Mouse (Mus musculus): Measurements from ENCODE around the gene Dbndd1. TPM values are rescaled to one million over a fixed set of nuclear protein-coding genes. Genes with fewer than 3 reads are reported as not detected.

Dbndd1 gene
- polyA plus RNA-seq, 1 experiment from 2014 or later: 4.9 TPM

GRCm38 (mm10) chr8:123503801-123504467 lies 11.3 kb downstream of the Dbndd1 start:
- ATAC-seq (replicated peaks; ENCODE audit: low FRiP score, low TSS enrichment, low read depth) (no peak), DNase-seq (ENCODE audit: low spot score) (no peak)
- peaks cover 91% of the 10 kb centered on the region for H3K36me3 ChIP-seq (ENCODE audit: control insufficient read depth, insufficient read depth, low read length)
- H3K4me1 ChIP-seq (replicated peaks; ENCODE audit: control insufficient read depth, insufficient read depth, low read length): no peaks in the 10 kb centered on the region
- H3K27ac ChIP-seq (ENCODE audit: low read depth): no peak overlapping the region
- 97% methylated on average over 6 of the region's 6 CpGs for WGBS
- no peak overlapping the region for H3K9ac ChIP-seq (ENCODE audit: low read length)
- peaks cover 5% of the 10 kb centered on the region; the same call in 1 of the 2 replicates for H3K9me3 ChIP-seq (ENCODE audit: control insufficient read depth, low read length)
- no peak overlapping the region for H3K4me3 ChIP-seq (ENCODE audit: low read depth, low read length)
- no peaks in the 10 kb centered on the region for H3K27me3 ChIP-seq (replicated peaks; ENCODE audit: control insufficient read depth, insufficient read depth, low read length)
- H3K4me2 ChIP-seq (ENCODE audit: low read length): no peak overlapping the region

- Histone ChIP-seq H3K9me3 (ENCODE audit: control insufficient read depth, low read length) (peaks cover 5% of the 10 kb centered on the region; the same call in 1 of the 2 replicates), H3K36me3 (ENCODE audit: control insufficient read depth, insufficient read depth, low read length) (peaks cover 95% of the 10 kb centered on the region), H3K4me3 (ENCODE audit: low read depth, low read length) (no peak overlapping the region), H3K9ac (ENCODE audit: low read length) (no peak overlapping the region), H3K4me1 (replicated peaks; ENCODE audit: control insufficient read depth, insufficient read depth, low read length) (no peaks in the 10 kb centered on the region), H3K27ac (ENCODE audit: low read depth) (no peak overlapping the region), H3K27me3 (replicated peaks; ENCODE audit: control insufficient read depth, insufficient read depth, low read length) (no peaks in the 10 kb centered on the region), H3K4me2 (ENCODE audit: low read length) (no peak overlapping the region)
- ATAC-seq (replicated peaks; ENCODE audit: low FRiP score, low TSS enrichment, low read depth) (no peak), DNase-seq (ENCODE audit: low spot score) (no peak)
- WGBS: 94% methylated on average over 5 of the region's 5 CpGs
These were observed 13.1 kb downstream of the Dbndd1 start for GRCm38 (mm10) chr8:123502192-123502591.

GRCm38 (mm10) chr8:123499556-123499955 lies 15.7 kb downstream of the Dbndd1 start:
- no peak overlapping the region for H3K9ac ChIP-seq (ENCODE audit: low read length)
- H3K27me3 ChIP-seq (replicated peaks; ENCODE audit: control insufficient read depth, insufficient read depth, low read length): no peaks in the 10 kb centered on the region
- H3K4me1 ChIP-seq (replicated peaks; ENCODE audit: control insufficient read depth, insufficient read depth, low read length): no peaks in the 10 kb centered on the region
- ATAC-seq (replicated peaks; ENCODE audit: low FRiP score, low TSS enrichment, low read depth) (no peak), DNase-seq (ENCODE audit: low spot score) (no peak)
- WGBS: 95% methylated on average over 11 of the region's 11 CpGs
- H3K4me2 ChIP-seq (ENCODE audit: low read length): no peak overlapping the region
- H3K9me3 ChIP-seq (ENCODE audit: control insufficient read depth, low read length): peaks cover 5% of the 10 kb centered on the region; the same call in 1 of the 2 replicates
- no peak overlapping the region for H3K27ac ChIP-seq (ENCODE audit: low read depth)
- no peak overlapping the region for H3K4me3 ChIP-seq (ENCODE audit: low read depth, low read length)
- H3K36me3 ChIP-seq (ENCODE audit: control insufficient read depth, insufficient read depth, low read length): peaks cover 94% of the 10 kb centered on the region

GRCm38 (mm10) chr8:123498963-123499362 lies 16.3 kb downstream of the Dbndd1 start:
- 89% methylated on average over 11 of the region's 11 CpGs for whole genome bisulfite sequencing

GRCm38 (mm10) chr8:123497699-123498098 lies 17.6 kb downstream of the Dbndd1 start:
- H3K36me3 ChIP-seq (ENCODE audit: control insufficient read depth, insufficient read depth, low read length): peaks cover 94% of the 10 kb centered on the region
- ATAC-seq (replicated peaks; ENCODE audit: low FRiP score, low TSS enrichment, low read depth): no peak
- no peak overlapping the region for H3K9ac ChIP-seq (ENCODE audit: low read length)
- H3K27ac ChIP-seq (ENCODE audit: low read depth): no peak overlapping the region
- no peak overlapping the region for H3K4me3 ChIP-seq (ENCODE audit: low read depth, low read length)
- 89% methylated on average over 4 of the region's 4 CpGs for WGBS
- H3K27me3 ChIP-seq (replicated peaks; ENCODE audit: control insufficient read depth, insufficient read depth, low read length): no peaks in the 10 kb centered on the region
- no peak overlapping the region for H3K4me2 ChIP-seq (ENCODE audit: low read length)
- no peaks in the 10 kb centered on the region for H3K9me3 ChIP-seq (ENCODE audit: control insufficient read depth, low read length)
- H3K4me1 ChIP-seq (replicated peaks; ENCODE audit: control insufficient read depth, insufficient read depth, low read length): no peaks in the 10 kb centered on the region
- DNase-seq (ENCODE audit: low spot score): no peak

More at GRCm38 (mm10) chr8:123498963-123499362, 16.3 kb downstream of the Dbndd1 start:
- H3K4me3 ChIP-seq (ENCODE audit: low read depth, low read length): no peak overlapping the region
- ATAC-seq (replicated peaks; ENCODE audit: low FRiP score, low TSS enrichment, low read depth) (no peak), DNase-seq (ENCODE audit: low spot score) (no peak)
- no peaks in the 10 kb centered on the region for H3K27me3 ChIP-seq (replicated peaks; ENCODE audit: control insufficient read depth, insufficient read depth, low read length)
- H3K36me3 ChIP-seq (ENCODE audit: control insufficient read depth, insufficient read depth, low read length): peaks cover 94% of the 10 kb centered on the region
- H3K9ac ChIP-seq (ENCODE audit: low read length): no peak overlapping the region
- H3K4me1 ChIP-seq (replicated peaks; ENCODE audit: control insufficient read depth, insufficient read depth, low read length): no peaks in the 10 kb centered on the region
- peaks cover 5% of the 10 kb centered on the region; the same call in 1 of the 2 replicates for H3K9me3 ChIP-seq (ENCODE audit: control insufficient read depth, low read length)
- H3K4me2 ChIP-seq (ENCODE audit: low read length): no peak overlapping the region
- H3K27ac ChIP-seq (ENCODE audit: low read depth): no peak overlapping the region

GRCm38 (mm10) chr8:123492898-123493297 lies 22.4 kb downstream of the Dbndd1 start:
- no peak for ATAC-seq (replicated peaks; ENCODE audit: low FRiP score, low TSS enrichment, low read depth)
- no peak overlapping the region for H3K4me2 ChIP-seq (ENCODE audit: low read length)
- no peak for DNase-seq (ENCODE audit: low spot score)
- H3K36me3 ChIP-seq (ENCODE audit: control insufficient read depth, insufficient read depth, low read length): peaks cover 95% of the 10 kb centered on the region
- H3K4me3 ChIP-seq (ENCODE audit: low read depth, low read length): no peak overlapping the region
- H3K27ac ChIP-seq (ENCODE audit: low read depth): no peak overlapping the region
- no peaks in the 10 kb centered on the region for H3K27me3 ChIP-seq (replicated peaks; ENCODE audit: control insufficient read depth, insufficient read depth, low read length)
- no peaks in the 10 kb centered on the region for H3K4me1 ChIP-seq (replicated peaks; ENCODE audit: control insufficient read depth, insufficient read depth, low read length)
- WGBS: 96% methylated on average over 9 of the region's 9 CpGs
- no peak overlapping the region for H3K9ac ChIP-seq (ENCODE audit: low read length)
- no peaks in the 10 kb centered on the region for H3K9me3 ChIP-seq (ENCODE audit: control insufficient read depth, low read length)

- Histone ChIP-seq H3K4me1 (replicated peaks; ENCODE audit: control insufficient read depth, insufficient read depth, low read length) (no peaks in the 10 kb centered on the region), H3K36me3 (ENCODE audit: control insufficient read depth, insufficient read depth, low read length) (peaks cover 96% of the 10 kb centered on the region)
These were observed 23.8 kb downstream of the Dbndd1 start for GRCm38 (mm10) chr8:123491280-123492075.

GRCm38 (mm10) chr8:123482627-123483026 lies 32.6 kb downstream of the Dbndd1 start:
- Histone ChIP-seq H3K27ac (ENCODE audit: low read depth) (no peak overlapping the region), H3K9me3 (ENCODE audit: control insufficient read depth, low read length) (no peaks in the 10 kb centered on the region), H3K36me3 (ENCODE audit: control insufficient read depth, insufficient read depth, low read length) (peaks cover 65% of the 10 kb centered on the region), H3K4me2 (ENCODE audit: low read length) (no peak overlapping the region), H3K27me3 (replicated peaks; ENCODE audit: control insufficient read depth, insufficient read depth, low read length) (no peaks in the 10 kb centered on the region), H3K9ac (ENCODE audit: low read length) (no peak overlapping the region), H3K4me3 (ENCODE audit: low read depth, low read length) (no peak overlapping the region), H3K4me1 (replicated peaks; ENCODE audit: control insufficient read depth, insufficient read depth, low read length) (peaks cover 9% of the 10 kb centered on the region)
- DNase-seq (ENCODE audit: low spot score) (no peak), ATAC-seq (replicated peaks; ENCODE audit: low FRiP score, low TSS enrichment, low read depth) (no peak)
- 87% methylated on average over 7 of the region's 7 CpGs for WGBS

More at GRCm38 (mm10) chr8:123491280-123492075, 23.8 kb downstream of the Dbndd1 start:
- ATAC-seq (replicated peaks; ENCODE audit: low FRiP score, low TSS enrichment, low read depth) (no peak), DNase-seq (ENCODE audit: low spot score) (no peak)
- Histone ChIP-seq H3K4me2 (ENCODE audit: low read length) (no peak overlapping the region), H3K4me3 (ENCODE audit: low read depth, low read length) (no peak overlapping the region), H3K9ac (ENCODE audit: low read length) (no peak overlapping the region), H3K27me3 (replicated peaks; ENCODE audit: control insufficient read depth, insufficient read depth, low read length) (no peaks in the 10 kb centered on the region), H3K9me3 (ENCODE audit: control insufficient read depth, low read length) (no peaks in the 10 kb centered on the region), H3K27ac (ENCODE audit: low read depth) (no peak overlapping the region)
- 88% methylated on average over 15 of the region's 15 CpGs for WGBS
